ENCODE assay signal across 24 mouse cellular contexts in genomic region chr10:83245720-83246119, GRCm38 (mm10).
DNase-seq lines count a peak whose midpoint lies in the region; ATAC-seq lines count a peak whose summit lies in the region.
"Had no signal": no experiment of that assay in that cellular context is flagged by ENCODE, and none has a peak within 500 bp of the region (broad histone marks: within the 10 kb centered on the region; RNA-seq: fewer than 3 reads in every experiment).

No protein-coding gene starts in this region.

- peak overlapping the region; percentile 49 for H3K27ac ChIP-seq in midbrain, embryonic 12.5 days (replicated peaks)
- H3K27ac ChIP-seq in midbrain, embryonic 10.5 days (replicated peaks), result no peak overlapping the region
- peak overlapping the region; percentile 49 for H3K27ac ChIP-seq in midbrain, embryonic 14.5 days (replicated peaks; ENCODE audit: low read depth, low read length)
- H3K27ac ChIP-seq: forebrain, embryonic 13.5 days; heart, embryonic 15.5 days; limb, embryonic 15.5 days; liver, embryonic 14.5 days; stomach, embryonic 15.5 days had no signal

- H3K4me3 ChIP-seq in midbrain, embryonic 12.5 days, result no peak overlapping the region
- H3K4me3 ChIP-seq in midbrain, embryonic 10.5 days, result no peak overlapping the region
- H3K4me3 ChIP-seq in midbrain, embryonic 14.5 days (replicated peaks; ENCODE audit: low read depth, low read length), result no peak overlapping the region
- H3K4me3 ChIP-seq: forebrain, embryonic 13.5 days; heart, embryonic 15.5 days; limb, embryonic 15.5 days; myocyte; stomach, embryonic 15.5 days had no signal

- no peaks in the 10 kb centered on the region for H3K36me3 ChIP-seq in midbrain, embryonic 12.5 days
- H3K36me3 ChIP-seq in midbrain, embryonic 10.5 days, result no peaks in the 10 kb centered on the region
- no peaks in the 10 kb centered on the region for H3K36me3 ChIP-seq in midbrain, embryonic 14.5 days (ENCODE audit: control insufficient read depth, insufficient read depth, low read length)
- H3K36me3 ChIP-seq: heart, embryonic 15.5 days; limb, embryonic 15.5 days; stomach, embryonic 15.5 days had no signal

- peaks cover 18% of the 10 kb centered on the region for H3K27me3 ChIP-seq in midbrain, embryonic 12.5 days
- H3K27me3 ChIP-seq in midbrain, embryonic 10.5 days (ENCODE audit: low read depth, poor library complexity, severe bottlenecking), result peaks cover 23% of the 10 kb centered on the region
- no peaks in the 10 kb centered on the region for H3K27me3 ChIP-seq in midbrain, embryonic 14.5 days (ENCODE audit: control insufficient read depth, insufficient read depth, low read length)
- H3K27me3 ChIP-seq: forebrain, embryonic 13.5 days; heart, embryonic 15.5 days; limb, embryonic 15.5 days had no signal

- H3K4me2 ChIP-seq in midbrain, embryonic 12.5 days (replicated peaks), result no peak overlapping the region
- H3K4me2 ChIP-seq in midbrain, embryonic 14.5 days (ENCODE audit: low read length), result no peak overlapping the region
- H3K4me2 ChIP-seq: forebrain, embryonic 13.5 days; heart, embryonic 15.5 days; limb, embryonic 15.5 days; lung, embryonic 14.5 days; stomach, embryonic 15.5 days had no signal

- H3K9ac ChIP-seq in midbrain, embryonic 12.5 days (replicated peaks), result no peak overlapping the region
- H3K9ac ChIP-seq in midbrain, embryonic 14.5 days (replicated peaks; ENCODE audit: low read length), result no peak overlapping the region
- H3K9ac ChIP-seq: forebrain, embryonic 13.5 days; heart, embryonic 15.5 days; limb, embryonic 15.5 days; liver, embryonic 14.5 days; lung, embryonic 14.5 days; stomach, embryonic 15.5 days had no signal

- WGBS in midbrain, embryonic 12.5 days, result 64% methylated on average over 7 of the region's 7 CpGs
- WGBS in midbrain, embryonic 10.5 days, result 79% methylated on average over 7 of the region's 7 CpGs
- WGBS in midbrain, embryonic 14.5 days, result 51% methylated on average over 7 of the region's 7 CpGs

- H3K4me1 ChIP-seq in midbrain, embryonic 12.5 days, result 0 out of 2 replicates have a peak, but pooled peaks cover 8% of the 10 kb centered on the region
- H3K4me1 ChIP-seq in midbrain, embryonic 10.5 days, result peaks cover 19% of the 10 kb centered on the region
- peaks cover 15% of the 10 kb centered on the region for H3K4me1 ChIP-seq in midbrain, embryonic 14.5 days (ENCODE audit: control insufficient read depth, insufficient read depth, low read length)
- H3K4me1 ChIP-seq: forebrain, embryonic 13.5 days; limb, embryonic 15.5 days; stomach, embryonic 15.5 days had no signal

- DNase-seq in embryo, embryonic 10 days (ENCODE audit: low spot score), result peak; percentile 23
- no peak for DNase-seq in embryo, embryonic 9.5 days (ENCODE audit: extremely low spot score)
- no peak for DNase-seq in midbrain, embryonic 10.5 days (ENCODE audit: low spot score)
- peak; percentile 65 for DNase-seq in midbrain, embryonic 14.5 days
- DNase-seq in retina, postnatal 1 day, result peak; percentile 88
- no peak for DNase-seq in thymus, postnatal 36 days
- DNase-seq in left cerebral cortex, adult 9 months (ENCODE audit: low spot score in 2 of 2), result no peak
- DNase-seq: adrenal gland, postnatal 14 days; cerebellum, adult 8-10 months; heart, postnatal 4 days; kidney, adult 18-20 months; kidney, postnatal 4 days; layer of hippocampus, adult 9-11 months; left cerebral cortex, postnatal 4 days; lung, embryonic 14.5 days; thymus, postnatal 4 days had no signal

- no peaks in the 10 kb centered on the region for H3K9me3 ChIP-seq in midbrain, embryonic 12.5 days
- no peaks in the 10 kb centered on the region for H3K9me3 ChIP-seq in midbrain, embryonic 10.5 days (replicated peaks)
- H3K9me3 ChIP-seq in midbrain, embryonic 14.5 days (ENCODE audit: control insufficient read depth, low read length), result no peaks in the 10 kb centered on the region
- H3K9me3 ChIP-seq: forebrain, embryonic 13.5 days; heart, embryonic 15.5 days; limb, embryonic 15.5 days; stomach, embryonic 15.5 days had no signal

- ATAC-seq in midbrain, embryonic 12.5 days (ENCODE audit: low FRiP score, low read depth), result peak; percentile 86
- no peak for ATAC-seq in midbrain, embryonic 14.5 days (ENCODE audit: low FRiP score, low TSS enrichment)
- ATAC-seq: forebrain, embryonic 13.5 days; inflammation-experienced regulatory T-cells, adult 6 months had no signal

Comparison
In these comparisons a context has a peak if more than half of its experiments do, and no peak if none do; other contexts are left out.
1. DNase-seq: peak in embryo, embryonic 10 days (single experiment), midbrain, embryonic 14.5 days (single experiment) and retina, postnatal 1 day (single experiment); none in embryo, embryonic 9.5 days (single experiment), midbrain, embryonic 10.5 days (single experiment), thymus, postnatal 36 days (0 of 2) and left cerebral cortex, adult 9 months (0 of 2).